ENCODE assay signal across 13 mouse cellular contexts in the genomic region with DNA sequence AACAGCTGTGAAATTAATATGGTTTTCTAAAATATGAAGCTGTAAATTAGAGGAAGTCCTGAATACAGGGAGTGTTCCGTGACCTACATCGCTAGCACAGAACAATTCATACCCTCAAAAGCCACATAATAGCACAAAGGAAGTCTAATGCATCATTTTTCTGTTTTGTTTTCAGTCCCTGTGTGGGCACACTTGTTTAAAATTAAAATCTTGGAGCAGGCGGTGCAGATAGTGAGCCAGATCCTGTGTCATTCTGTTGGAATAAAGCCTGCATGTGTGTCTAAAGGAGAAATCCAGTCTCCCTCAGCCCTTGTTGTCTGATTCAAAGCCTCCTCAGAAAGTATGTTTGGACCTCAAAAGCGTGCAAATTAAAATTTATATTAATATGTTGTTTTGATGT.
DNase-seq lines count a peak whose midpoint lies in the region; ATAC-seq lines count a peak whose summit lies in the region.
"Had no signal": no experiment of that assay in that cellular context is flagged by ENCODE, and none has a peak within 500 bp of the region (broad histone marks: within the 10 kb centered on the region; RNA-seq: fewer than 3 reads in every experiment).

No protein-coding gene starts in this region.

- H3K4me2 ChIP-seq in heart, embryonic 11.5 days, result no peak overlapping the region
- H3K4me2 ChIP-seq in kidney, embryonic 16.5 days (replicated peaks; ENCODE audit: low read depth, low read length), result no peak overlapping the region
- no peak overlapping the region for H3K4me2 ChIP-seq in midbrain, embryonic 11.5 days
- H3K4me2 ChIP-seq: embryonic facial prominence, embryonic 15.5 days; neural tube, embryonic 15.5 days had no signal

- H3K9me3 ChIP-seq in heart, embryonic 11.5 days (replicated peaks; ENCODE audit: control insufficient read depth, low read length), result no peaks in the 10 kb centered on the region
- no peaks in the 10 kb centered on the region for H3K9me3 ChIP-seq in kidney, embryonic 16.5 days (ENCODE audit: low read length)
- no peaks in the 10 kb centered on the region for H3K9me3 ChIP-seq in midbrain, embryonic 11.5 days (ENCODE audit: control insufficient read depth, low read length)
- H3K9me3 ChIP-seq: embryonic facial prominence, embryonic 15.5 days; hindbrain, embryonic 10.5 days; neural tube, embryonic 15.5 days had no signal

- no peaks in the 10 kb centered on the region for H3K4me1 ChIP-seq in heart, embryonic 11.5 days (ENCODE audit: control insufficient read depth, insufficient read depth, low read length)
- H3K4me1 ChIP-seq in kidney, embryonic 16.5 days (ENCODE audit: insufficient read depth, low read length), result peaks cover 7% of the 10 kb centered on the region
- H3K4me1 ChIP-seq in midbrain, embryonic 11.5 days (ENCODE audit: control insufficient read depth, insufficient read depth, low read length), result no peaks in the 10 kb centered on the region
- H3K4me1 ChIP-seq: embryonic facial prominence, embryonic 15.5 days; hindbrain, embryonic 10.5 days; neural tube, embryonic 15.5 days had no signal

- H3K36me3 ChIP-seq in heart, embryonic 11.5 days (ENCODE audit: control insufficient read depth, insufficient read depth, low read length), result no peaks in the 10 kb centered on the region
- no peaks in the 10 kb centered on the region for H3K36me3 ChIP-seq in kidney, embryonic 16.5 days (ENCODE audit: insufficient read depth, low read length)
- no peaks in the 10 kb centered on the region for H3K36me3 ChIP-seq in midbrain, embryonic 11.5 days (ENCODE audit: control insufficient read depth, insufficient read depth, low read length)
- H3K36me3 ChIP-seq: embryonic facial prominence, embryonic 15.5 days; hindbrain, embryonic 10.5 days; neural tube, embryonic 15.5 days had no signal

- DNase-seq in heart, adult 18-20 months, result peak; percentile 59 to 62
- peak; percentile 16 for DNase-seq in NIH3T3 (ENCODE audit: low read depth)
- DNase-seq in gastrocnemius, postnatal 25 days, result peak; percentile 41
- DNase-seq in left cerebral cortex, postnatal 14 days (ENCODE audit: low spot score in 2 of 2), result peak; percentile 51 to 66
- DNase-seq in midbrain, embryonic 11.5 days (ENCODE audit: low spot score, missing footprints), result no peak
- no peak for DNase-seq in thymus, postnatal 36 days
- DNase-seq: cerebellum, adult 8-10 months; kidney, adult 8-10 months had no signal

- H3K9ac ChIP-seq in heart, embryonic 11.5 days (ENCODE audit: low read depth, low read length), result no peak overlapping the region
- no peak overlapping the region for H3K9ac ChIP-seq in kidney, embryonic 16.5 days (replicated peaks; ENCODE audit: low read length)
- no peak overlapping the region for H3K9ac ChIP-seq in midbrain, embryonic 11.5 days (ENCODE audit: low read length)
- H3K9ac ChIP-seq: embryonic facial prominence, embryonic 15.5 days; neural tube, embryonic 15.5 days had no signal

- intact Hi-C loops in left cerebral cortex, postnatal 14 days (cut with DNase I), result loop anchor here (10.0 kb wide), 1 partner anchor 100 kb away; no protein-coding TSS in a partner anchor

- ATAC-seq in heart, embryonic 11.5 days (replicated peaks; ENCODE audit: insufficient number of reproducible peaks, low FRiP score, low TSS enrichment), result no peak
- no peak for ATAC-seq in kidney, embryonic 16.5 days (ENCODE audit: low FRiP score, low TSS enrichment)
- no peak for ATAC-seq in midbrain, embryonic 11.5 days (ENCODE audit: low FRiP score)

- no peak overlapping the region for H3K27ac ChIP-seq in heart, embryonic 11.5 days (ENCODE audit: low read depth, low read length)
- no peak overlapping the region for H3K27ac ChIP-seq in kidney, embryonic 16.5 days (ENCODE audit: low read length)
- no peak overlapping the region for H3K27ac ChIP-seq in midbrain, embryonic 11.5 days (ENCODE audit: low read depth, low read length)
- H3K27ac ChIP-seq: embryonic facial prominence, embryonic 15.5 days; hindbrain, embryonic 10.5 days; neural tube, embryonic 15.5 days had no signal

- WGBS in heart, embryonic 11.5 days (ENCODE audit: insufficient replicate concordance), result 79% methylated on average over 4 of the region's 4 CpGs
- WGBS in kidney, embryonic 16.5 days, result 77% methylated on average over 4 of the region's 4 CpGs
- 91% methylated on average over 4 of the region's 4 CpGs for WGBS in midbrain, embryonic 11.5 days

- no peak overlapping the region for H3K4me3 ChIP-seq in heart, embryonic 11.5 days (ENCODE audit: low read depth, low read length)
- H3K4me3 ChIP-seq in kidney, embryonic 16.5 days (ENCODE audit: low read length), result no peak overlapping the region
- H3K4me3 ChIP-seq in midbrain, embryonic 11.5 days (ENCODE audit: low read depth, low read length), result no peak overlapping the region
- H3K4me3 ChIP-seq: embryonic facial prominence, embryonic 15.5 days; hindbrain, embryonic 10.5 days; neural tube, embryonic 15.5 days had no signal

- H3K27me3 ChIP-seq in heart, embryonic 11.5 days (ENCODE audit: control insufficient read depth, insufficient read depth, low read length), result no peaks in the 10 kb centered on the region
- no peaks in the 10 kb centered on the region for H3K27me3 ChIP-seq in kidney, embryonic 16.5 days (ENCODE audit: insufficient read depth, low read length)
- no peaks in the 10 kb centered on the region for H3K27me3 ChIP-seq in midbrain, embryonic 11.5 days (ENCODE audit: control insufficient read depth, insufficient read depth, low read length)
- H3K27me3 ChIP-seq: embryonic facial prominence, embryonic 15.5 days; neural tube, embryonic 15.5 days had no signal

Comparison
In these comparisons a context has a peak if more than half of its experiments do, and no peak if none do; other contexts are left out.
1. DNase-seq: peak in heart, adult 18-20 months (2 of 2), NIH3T3 (single experiment), gastrocnemius, postnatal 25 days (single experiment) and left cerebral cortex, postnatal 14 days (2 of 2); none in midbrain, embryonic 11.5 days (single experiment) and thymus, postnatal 36 days (0 of 2).